Mouse (Mus musculus) liver (tissue): ENCODE measurements around the gene Irs1.

ENCODE experiments used
- DNase-seq: peaks from one replicate; pipeline ENCODE4 v3.0.0-alpha.2; 2020; ENCODE audit warnings: mixed read lengths

The Irs1 gene

DNA sequence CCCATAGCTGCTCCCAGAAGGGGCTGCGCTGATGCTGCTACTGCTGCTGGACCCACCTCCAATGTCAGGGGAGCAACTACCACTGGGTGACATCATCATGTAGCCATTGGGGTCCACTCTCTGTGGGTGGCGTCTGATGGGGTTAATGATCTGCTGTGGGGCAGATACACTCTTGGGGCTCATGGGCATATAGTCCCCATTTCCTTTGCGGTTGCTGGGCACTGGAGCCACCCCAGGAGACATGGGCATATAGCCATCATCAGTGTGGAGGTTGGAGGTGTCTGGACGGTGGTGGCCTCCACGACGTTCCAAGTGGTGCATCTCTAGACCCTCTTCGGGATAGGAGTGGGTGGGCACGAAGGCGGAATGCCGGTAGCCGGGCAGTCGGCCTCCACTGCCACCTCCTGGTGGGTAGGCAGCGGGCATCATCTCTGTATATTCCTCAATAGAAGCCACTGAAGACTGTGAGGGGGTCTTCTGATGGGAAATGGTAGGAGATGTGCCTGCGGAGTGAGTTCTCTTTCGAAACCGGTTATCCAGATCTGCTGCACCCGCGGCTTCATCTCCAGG is 2.7 kb downstream of the Irs1 start:
- no peak for DNase-seq

DNA sequence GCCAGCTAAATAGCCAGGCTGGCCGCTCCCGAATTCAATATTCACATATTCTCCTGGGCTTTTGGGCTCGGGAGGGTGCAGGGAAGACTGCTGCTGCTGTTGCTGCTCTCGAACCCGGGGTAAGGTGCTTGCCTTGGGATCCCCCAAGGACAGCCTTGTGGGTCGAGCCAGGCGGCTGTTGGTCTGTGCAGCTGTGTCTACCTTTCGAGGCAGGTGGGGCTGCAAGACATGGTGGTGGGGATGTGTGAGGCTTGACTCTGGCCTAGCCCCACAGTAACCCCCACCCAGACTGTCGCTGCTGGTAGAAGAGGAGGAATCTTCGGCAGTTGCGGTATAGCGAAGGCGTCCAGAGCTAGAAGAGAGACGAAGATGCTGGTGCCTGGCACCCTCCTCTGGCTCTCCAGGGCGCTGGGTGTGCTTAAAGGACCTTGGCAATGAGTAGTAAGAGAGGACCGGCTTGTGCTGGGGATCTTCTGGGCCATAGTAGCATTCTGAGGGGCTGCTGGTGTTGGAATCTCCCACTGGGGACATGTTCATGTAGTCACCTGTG is 3.4 kb downstream of the Irs1 start:
- DNase-seq, result peak; percentile 5

DNA sequence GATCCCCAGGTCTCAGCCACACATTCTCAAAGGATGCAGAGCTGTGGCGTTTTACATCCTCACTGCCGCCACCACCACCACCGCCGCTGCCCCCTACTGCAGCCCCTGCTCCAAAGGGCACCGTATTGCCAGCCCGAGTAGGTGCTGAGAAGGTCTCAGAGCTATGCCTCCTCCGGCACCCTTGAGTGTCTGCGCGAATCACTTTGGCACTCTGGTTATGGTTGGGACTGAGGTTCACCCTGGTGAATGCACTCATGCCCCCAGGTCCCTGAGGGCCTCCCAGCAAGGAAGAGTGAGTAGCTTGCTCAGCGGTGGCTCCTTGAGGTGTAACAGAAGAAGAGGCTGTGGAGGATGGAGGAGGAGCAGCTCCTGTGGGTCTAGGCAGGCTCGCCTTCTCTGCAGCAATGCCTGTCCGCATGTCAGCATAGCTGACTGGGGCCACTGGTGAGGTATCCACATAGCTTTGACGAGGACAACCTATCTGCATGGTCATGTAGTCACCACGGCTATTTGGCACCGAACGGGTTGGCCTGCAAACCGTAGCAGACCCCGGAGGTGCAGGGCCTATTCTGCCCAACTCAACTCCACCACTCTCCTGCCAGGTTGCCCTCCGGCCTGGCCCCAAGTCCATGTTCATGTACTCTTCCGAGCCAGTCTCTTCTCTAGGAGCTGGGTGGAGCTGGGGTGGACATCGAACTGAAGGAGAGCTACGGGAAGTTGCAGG is 4.0 kb downstream of the Irs1 start:
- DNase-seq, result peak; percentile 5

GRCm38 (mm10) chr1:82286190-82287051 is 4.8 kb downstream of the Irs1 start:
- DNase-seq, result no peak

- no peak for DNase-seq
Measured at GRCm38 (mm10) chr1:82285461-82286189, 5.6 kb downstream of the Irs1 start.

DNA sequence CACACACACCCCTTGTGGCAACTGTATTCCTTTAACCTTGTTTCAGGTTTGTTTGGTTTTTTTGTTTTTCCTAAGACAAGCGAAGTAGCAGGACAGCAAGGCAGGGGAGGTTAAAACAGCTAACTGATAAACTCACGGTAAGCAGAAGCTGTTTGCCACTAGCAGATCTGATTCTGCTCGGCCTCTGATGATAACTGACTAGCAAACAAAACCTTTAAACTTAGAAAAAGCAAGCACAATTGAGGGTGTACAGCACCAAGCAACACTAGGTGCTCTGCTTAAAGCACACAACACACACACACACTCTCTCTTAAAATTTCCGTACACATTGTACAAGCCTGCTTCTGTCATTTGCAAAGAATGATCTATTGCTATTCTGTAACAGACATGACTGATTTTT is 6.8 kb downstream of the Irs1 start:
- no peak for DNase-seq

GRCm38 (mm10) chr1:82283901-82284301 is 7.3 kb downstream of the Irs1 start:
- no peak for DNase-seq

- DNase-seq, result peak; percentile 92
Measured at GRCm38 (mm10) chr1:82282992-82283611, 8.1 kb downstream of the Irs1 start.

GRCm38 (mm10) chr1:82281823-82282222 is 9.4 kb downstream of the Irs1 start:
- no peak for DNase-seq

GRCm38 (mm10) chr1:82279768-82280167 is 11.4 kb downstream of the Irs1 start:
- no peak for DNase-seq

DNA sequence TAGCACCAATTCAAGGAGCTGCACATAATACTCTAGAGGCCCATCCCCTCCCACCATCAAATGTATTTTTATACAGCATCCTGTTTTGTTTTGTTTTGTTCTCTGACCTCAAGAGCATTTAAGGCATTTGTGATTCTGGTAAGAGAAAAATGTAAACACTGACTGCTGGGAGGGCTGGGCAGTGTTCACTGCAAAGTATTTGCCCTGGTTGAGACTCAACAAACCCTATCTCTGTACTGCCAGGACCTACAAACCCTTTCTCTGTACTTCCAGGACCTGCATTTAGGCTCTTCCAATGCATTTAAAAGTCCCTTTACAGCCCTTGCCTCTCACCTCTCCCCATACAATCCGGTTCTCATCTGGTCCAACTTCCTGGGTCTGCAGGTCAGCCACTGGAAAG is 16.9 kb downstream of the Irs1 start:
- DNase-seq, result no peak

DNA sequence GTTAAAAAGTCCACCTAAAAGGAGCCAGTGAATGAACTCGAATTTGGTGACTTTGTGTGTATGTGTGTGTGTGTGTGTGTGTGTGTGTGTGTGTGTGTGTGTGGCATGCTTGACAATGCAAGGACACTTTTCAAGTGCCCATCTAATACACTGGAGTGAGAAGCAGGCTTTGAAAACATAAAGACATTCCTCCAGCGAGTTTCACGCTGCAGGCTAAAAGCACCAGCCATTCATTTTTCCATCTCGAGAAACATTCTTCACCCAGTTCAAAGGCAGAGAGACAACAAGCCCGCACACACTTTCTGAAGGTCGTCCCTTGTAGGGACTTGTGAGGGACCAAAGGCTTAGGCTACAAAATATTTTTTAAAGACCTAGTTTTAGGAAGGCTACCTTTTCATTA is 17.7 kb downstream of the Irs1 start:
- no peak for DNase-seq

DNA sequence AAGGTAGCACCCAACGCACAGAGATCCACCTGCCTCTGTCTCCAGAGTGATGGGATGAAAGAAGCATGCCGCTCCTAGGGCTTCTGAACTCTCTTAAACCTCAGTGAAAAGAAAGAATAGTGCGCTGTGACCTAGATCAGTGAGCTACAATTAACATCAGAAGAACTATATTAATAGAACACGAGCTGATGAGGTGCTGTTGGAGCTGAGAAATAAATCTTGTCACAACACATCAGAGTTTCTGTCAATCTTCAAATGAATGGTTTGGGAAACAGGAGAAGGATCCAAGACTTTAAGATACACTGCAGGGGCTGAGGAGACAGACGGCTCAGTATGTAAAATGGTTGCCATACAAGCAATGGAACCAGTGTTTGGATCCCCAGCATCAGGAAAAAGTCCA is 19.0 kb downstream of the Irs1 start:
- no peak for DNase-seq

GRCm38 (mm10) chr1:82267547-82267946 is 23.7 kb downstream of the Irs1 start:
- DNase-seq, result no peak

DNA sequence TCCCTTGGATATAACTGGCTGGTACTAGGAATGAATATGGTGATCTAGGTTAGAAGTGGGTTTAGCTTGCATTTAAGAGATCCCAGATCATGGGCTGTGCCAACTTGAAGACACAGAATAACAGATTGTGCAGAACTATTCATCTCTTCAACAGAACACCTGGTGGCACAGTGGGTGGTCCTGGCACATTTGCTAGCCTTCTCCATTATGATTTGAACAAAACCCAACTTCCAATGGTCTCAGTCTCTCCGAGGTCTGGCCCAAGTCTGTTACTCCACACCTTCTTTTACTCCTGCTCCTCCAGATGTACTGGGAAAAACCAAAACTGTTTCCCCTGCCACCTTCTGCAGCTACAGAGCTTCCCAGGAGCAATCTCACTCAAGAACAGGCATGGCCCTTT is 28.9 kb downstream of the Irs1 start:
- DNase-seq, result no peak

GRCm38 (mm10) chr1:82261638-82262037 is 29.6 kb downstream of the Irs1 start:
- DNase-seq, result no peak

DNA sequence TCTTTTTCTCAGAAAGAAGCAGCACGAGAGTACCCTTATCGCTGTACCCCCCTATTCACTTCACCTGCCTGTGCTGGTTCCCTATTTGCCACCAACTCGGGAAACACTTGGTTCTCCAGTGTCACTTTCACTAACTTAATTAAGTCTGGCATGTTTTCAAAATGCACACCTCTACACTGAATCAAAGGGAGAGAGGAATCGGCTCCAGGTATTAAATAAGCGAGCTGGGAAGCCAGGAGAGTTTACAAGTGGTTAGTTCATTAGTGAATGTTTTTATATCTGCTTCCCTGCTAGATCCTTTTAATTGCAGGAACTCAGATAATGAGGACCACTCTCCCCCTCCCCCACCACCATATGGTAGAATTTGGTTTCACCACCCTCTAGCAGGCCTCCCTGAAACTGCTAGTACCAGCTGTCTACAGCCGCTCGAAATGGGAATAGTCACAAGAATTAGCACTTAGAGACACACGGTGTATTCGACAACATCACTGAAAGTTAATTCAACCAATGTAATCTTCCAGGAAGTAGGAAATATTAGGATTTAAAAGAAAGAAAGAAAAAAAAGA is 30.1 kb downstream of the Irs1 start:
- DNase-seq, result no peak

- DNase-seq, result no peak
Measured at GRCm38 (mm10) chr1:82260055-82260454, 31.2 kb downstream of the Irs1 start.

- DNase-seq, result no peak
Measured at GRCm38 (mm10) chr1:82258331-82258730, 32.9 kb downstream of the Irs1 start.

DNA sequence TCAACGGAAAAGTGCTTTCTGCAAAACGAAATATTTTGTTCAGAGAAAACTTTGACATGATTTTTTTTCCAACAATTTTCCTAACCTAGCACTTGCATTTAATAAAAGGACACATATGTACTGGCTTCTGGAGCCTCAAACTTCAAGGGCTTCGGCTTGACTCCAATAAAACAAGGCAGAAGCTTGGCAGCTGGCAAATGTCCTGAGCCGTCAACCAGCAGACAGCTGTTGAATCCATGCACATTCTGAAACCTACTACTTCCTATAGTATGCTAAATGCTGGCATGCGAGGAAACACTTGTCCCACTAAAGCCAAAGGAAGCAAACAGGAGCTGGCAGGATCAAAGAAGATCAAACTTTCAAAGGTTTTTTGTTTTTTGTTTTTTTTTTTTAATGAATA is 33.8 kb downstream of the Irs1 start:
- DNase-seq, result no peak

- DNase-seq, result no peak
Measured at GRCm38 (mm10) chr1:82253789-82254445, 37.3 kb downstream of the Irs1 start.
